Mouse (Mus musculus): ENCODE results near the gene Smarcd1.
"Not testable (repeated sequence)": the region's sequence is repeated elsewhere in the genome, so short reads cannot be mapped to it uniquely, and the experiment has no call there.

Smarcd1 gene

DNA sequence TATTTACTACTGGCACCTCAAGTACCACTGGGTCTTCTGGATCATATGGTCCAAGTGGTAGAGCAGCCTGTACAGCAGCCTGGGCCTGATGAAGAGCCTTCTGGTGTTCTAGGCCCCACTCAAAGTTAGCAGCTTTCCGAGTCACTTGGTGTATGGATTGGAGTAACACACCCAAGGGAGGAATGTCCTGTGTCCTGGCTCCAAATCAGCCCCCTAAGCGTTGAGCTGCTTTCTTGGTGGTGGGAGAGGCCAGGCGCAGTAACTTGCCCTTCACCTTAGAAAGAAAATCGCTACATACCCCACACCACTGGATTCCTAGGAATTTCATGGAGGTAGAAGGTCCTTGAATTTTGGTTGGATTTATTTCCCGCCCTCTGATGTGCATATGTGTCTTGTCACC, 17.8 kb upstream of the Smarcd1 start:
- no peak for DNase-seq (ENCODE audit: low spot score)

GRCm38 (mm10) chr15:99688712-99689111, 13.2 kb upstream of the Smarcd1 start:
- DNase-seq (ENCODE audit: low spot score) = peak; percentile 55

- no peak for DNase-seq (ENCODE audit: low spot score)
These were observed 11.0 kb upstream of the Smarcd1 start for GRCm38 (mm10) chr15:99690924-99691323.

DNA sequence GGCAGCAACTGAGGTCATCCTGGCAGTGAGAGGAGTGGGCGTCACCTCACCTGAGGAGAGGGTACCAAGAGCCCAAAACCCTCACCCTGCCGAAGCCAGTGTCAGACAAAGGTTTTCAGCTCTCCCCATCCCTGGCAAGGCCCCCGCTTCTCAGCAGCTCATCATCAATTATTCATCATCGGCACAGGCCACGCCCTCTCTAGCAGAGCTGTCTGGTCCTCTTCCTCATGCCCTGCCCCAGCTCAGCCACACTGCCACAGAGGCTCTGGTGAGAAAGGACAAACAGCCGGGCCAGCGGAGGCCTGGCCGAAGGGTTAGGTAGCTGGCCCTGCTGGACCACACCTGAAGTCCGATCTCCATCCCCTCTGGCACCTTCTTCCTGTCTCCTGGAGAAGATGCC, 10.0 kb upstream of the Smarcd1 start:
- no peak for DNase-seq (ENCODE audit: low spot score)

DNA sequence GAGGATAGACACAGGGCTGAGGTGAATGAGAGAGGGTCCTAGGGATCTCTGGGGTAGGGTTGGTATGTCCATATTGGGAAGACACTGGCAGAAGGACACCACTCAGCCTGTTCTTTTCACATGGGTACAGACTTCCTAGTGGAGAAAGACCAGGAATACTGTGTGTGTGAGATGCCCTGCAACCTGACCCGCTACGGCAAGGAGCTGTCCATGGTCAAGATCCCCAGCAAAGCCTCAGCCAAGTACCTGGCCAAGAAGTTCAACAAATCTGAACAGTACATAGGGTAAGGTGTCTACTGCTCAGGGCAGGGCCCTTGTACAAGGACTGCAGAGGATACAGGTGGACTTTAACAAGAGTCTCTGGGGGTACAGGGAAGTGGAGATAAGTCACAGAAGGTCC, 4.6 kb upstream of the Smarcd1 start:
- no peak for DNase-seq (ENCODE audit: low spot score)

- no peak for DNase-seq (ENCODE audit: low spot score)
These were observed 3.3 kb upstream of the Smarcd1 start for GRCm38 (mm10) chr15:99698533-99699085.

GRCm38 (mm10) chr15:99699715-99700114, 2.2 kb upstream of the Smarcd1 start:
- DNase-seq (ENCODE audit: low spot score) = no peak

GRCm38 (mm10) chr15:99700219-99701106, 1.5 kb upstream of the Smarcd1 start:
- DNase-seq (ENCODE audit: low spot score) = no peak

DNA sequence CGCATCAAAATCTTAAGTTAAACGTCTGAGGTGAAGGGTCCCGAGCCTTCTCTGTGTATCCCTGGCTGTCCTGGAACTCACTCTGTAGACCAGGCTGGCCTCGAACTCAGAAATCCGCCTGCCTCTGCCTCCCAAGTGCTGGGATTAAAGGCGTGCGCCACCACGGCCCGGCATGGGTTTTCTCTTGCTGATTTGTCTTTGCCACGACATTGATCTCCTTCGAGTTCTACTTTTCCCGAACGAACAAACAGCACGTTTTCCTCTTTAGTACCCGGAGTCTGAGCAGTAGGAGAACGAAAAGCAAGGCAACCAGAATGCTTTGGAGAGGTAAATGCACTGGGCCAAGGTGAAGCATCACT, 310 bp upstream of the Smarcd1 start:
- DNase-seq (ENCODE audit: low spot score) = not testable (repeated sequence)

- no peak for DNase-seq (ENCODE audit: low spot score)
These were observed 1.2 kb downstream of the Smarcd1 start for GRCm38 (mm10) chr15:99703104-99703503.

DNA sequence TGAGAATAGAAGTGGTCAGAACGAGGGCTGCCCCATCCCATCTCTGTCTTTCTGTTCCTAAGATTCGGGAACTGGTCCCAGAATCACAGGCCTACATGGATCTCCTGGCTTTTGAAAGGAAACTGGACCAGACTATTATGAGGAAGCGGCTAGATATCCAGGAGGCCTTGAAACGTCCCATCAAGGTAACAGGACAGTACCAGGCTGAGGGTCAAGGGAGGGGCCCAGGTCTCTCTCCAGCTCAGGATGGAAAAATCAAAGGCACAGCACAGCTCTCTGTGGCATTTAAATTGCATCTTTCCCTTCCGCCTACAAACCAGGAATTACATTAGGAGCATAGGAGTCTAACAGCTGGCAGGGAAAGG, 1.7 kb downstream of the Smarcd1 start:
- DNase-seq (ENCODE audit: low spot score) = no peak

- DNase-seq (ENCODE audit: low spot score) = no peak
These were observed 2.2 kb downstream of the Smarcd1 start for GRCm38 (mm10) chr15:99704041-99704681.

DNA sequence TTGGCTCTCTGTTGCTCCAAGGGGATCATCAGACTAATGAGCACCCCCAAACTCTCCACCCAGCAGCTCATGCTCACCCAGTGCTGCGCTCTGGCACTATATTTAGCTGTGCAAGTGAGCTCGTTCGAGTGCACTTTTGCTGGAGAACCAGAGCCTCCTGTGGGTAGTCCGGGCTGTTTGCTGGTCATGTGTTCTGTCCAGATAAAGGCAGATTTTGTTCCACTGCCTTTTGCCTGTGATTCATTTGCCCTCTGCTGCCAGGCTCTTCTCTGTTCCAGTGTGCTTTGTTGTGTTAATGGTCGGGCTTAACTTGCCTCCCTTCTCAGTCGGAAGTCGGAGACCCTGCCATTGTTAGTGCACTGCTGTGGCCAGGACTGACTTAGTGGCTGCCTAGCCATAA, 3.0 kb downstream of the Smarcd1 start:
- no peak for DNase-seq (ENCODE audit: low spot score)

- peak; percentile 56 for DNase-seq (ENCODE audit: low spot score)
These were observed 3.6 kb downstream of the Smarcd1 start, which contains the start of gene Gm17349 for GRCm38 (mm10) chr15:99705440-99706048. TSS of gene Gm17349 (minus strand) at chr15:99705490.

- no peak for DNase-seq (ENCODE audit: low spot score)
These were observed 6.2 kb downstream of the Smarcd1 start for GRCm38 (mm10) chr15:99708176-99708575.

- DNase-seq (ENCODE audit: low spot score) = no peak
These were observed 8.6 kb downstream of the Smarcd1 start for GRCm38 (mm10) chr15:99710221-99711190.

- no peak for DNase-seq (ENCODE audit: low spot score)
These were observed 9.6 kb downstream of the Smarcd1 start for GRCm38 (mm10) chr15:99711491-99711890.

GRCm38 (mm10) chr15:99712666-99713559, 11.0 kb downstream of the Smarcd1 start:
- DNase-seq (ENCODE audit: low spot score) = no peak

- no peak for DNase-seq (ENCODE audit: low spot score)
These were observed 11.6 kb downstream of the Smarcd1 start for GRCm38 (mm10) chr15:99713569-99713968.

- DNase-seq (ENCODE audit: low spot score) = peak; percentile 50
These were observed 12.3 kb downstream of the Smarcd1 start for GRCm38 (mm10) chr15:99714206-99714605.

Data from ovary, postnatal 36 days (tissue).